Mouse (Mus musculus) heart, adult 2 months (tissue): ENCODE measurements at regions not wholly inside any gene's neighbourhood (a gene's known extent, or its start where the extent isn't known, plus 50 kb on each side); places are given as distances from the start of the nearest gene placed in this dataset.

Experiments
- CTCF ChIP-seq: fragments of 200-600 bp; IDR thresholded peaks from 2 replicates; pipeline ENCODE4 v1.8.1; 2022; ENCODE audit warnings: antibody characterized with exemption, mild to moderate bottlenecking, moderate library complexity
- EP300 ChIP-seq: fragments of 200-500 bp; IDR thresholded peaks from 2 replicates; pipeline ENCODE4 v1.6.1; 2011; ENCODE audit warnings: low read depth, low read length, control low read depth; ENCODE audit not compliant: insufficient read depth
- POLR2A ChIP-seq: fragments of 200-500 bp; IDR thresholded peaks from 2 replicates; pipeline ENCODE4 v1.6.1; 2011; ENCODE audit warnings: mild to moderate bottlenecking, low read depth, low read length, control low read depth; ENCODE audit not compliant: insufficient read depth

DNA sequence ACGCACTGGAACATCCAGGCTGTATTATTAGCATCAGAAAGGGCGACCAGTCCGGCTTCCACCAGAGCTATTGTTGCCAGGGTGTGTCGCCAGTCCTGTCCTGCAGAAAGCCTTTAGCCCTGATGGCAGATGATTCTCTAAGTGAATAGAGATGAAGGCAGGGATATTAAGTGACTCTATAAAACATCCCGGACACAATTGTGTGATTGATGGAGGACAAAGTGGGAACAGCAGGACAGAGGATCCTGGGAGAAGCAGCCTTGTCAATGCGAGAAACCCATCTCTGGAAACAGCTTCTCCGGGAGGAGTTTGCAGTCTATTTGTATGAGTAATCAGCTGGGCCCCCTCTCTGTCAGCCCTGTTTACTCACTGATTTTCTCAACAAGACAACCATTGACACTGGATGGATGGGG, 82.1 kb upstream of the Tbca start:
- TF ChIP-seq CTCF, result no peak
- TF ChIP-seq EP300, result no peak
- TF ChIP-seq POLR2A, result no peak
